Mouse (Mus musculus) thymus, adult 2 months (tissue): ENCODE data around the gene Lingo1.

Source experiments
- CTCF ChIP-seq: fragments of 200-500 bp; IDR thresholded peaks from 2 replicates; pipeline ENCODE4 v1.5.1; 2012; ENCODE audit warnings: mild to moderate bottlenecking, control low read depth, low read length, moderate library complexity, borderline replicate concordance; ENCODE audit not compliant: control insufficient read depth, poor library complexity, insufficient read depth; ENCODE audit errors: extremely low read depth
- POLR2A ChIP-seq: fragments of 200-500 bp; IDR thresholded peaks from 2 replicates; pipeline ENCODE4 v1.6.1; 2012; ENCODE audit warnings: mild to moderate bottlenecking, low read length, control low read depth, moderate library complexity; ENCODE audit not compliant: control insufficient read depth, poor library complexity, insufficient read depth; ENCODE audit errors: extremely low read depth

- no peak for TF ChIP-seq POLR2A
- TF ChIP-seq CTCF, result no peak
Observed at GRCm38 (mm10) chr9:56762106-56762562, 34.1 kb downstream of the Lingo1 start.
